ENCODE assay signal across 8 mouse cellular contexts in the genomic region with DNA sequence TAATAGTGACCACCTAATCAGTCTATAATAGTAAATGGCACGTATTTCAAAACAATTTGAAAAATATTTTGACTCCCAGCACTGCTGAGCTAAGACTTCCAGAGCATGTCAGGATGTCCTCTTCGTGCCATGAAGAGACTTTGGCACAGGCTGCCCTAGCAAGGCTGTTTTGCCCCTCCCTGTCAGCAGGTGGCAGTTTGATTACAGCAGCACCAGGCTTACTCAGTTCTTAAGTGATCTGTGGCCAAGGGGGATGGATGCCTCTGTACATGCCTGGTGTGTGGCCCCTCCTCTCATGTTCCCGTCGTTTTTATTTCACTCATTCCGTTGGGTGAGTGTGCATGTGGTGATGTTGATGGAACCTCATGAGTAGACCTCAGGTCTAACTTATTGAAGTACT. TPM values are rescaled to one million over a fixed set of nuclear protein-coding genes. Genes with fewer than 3 reads are reported as not detected.
DNase-seq lines count a peak whose midpoint lies in the region; ATAC-seq and TF ChIP-seq lines count a peak whose summit lies in the region.

No protein-coding gene starts in this region.

- H3K27ac ChIP-seq in CH12.LX (ENCODE audit: insufficient read depth, low read depth) = no peak overlapping the region
- no peak overlapping the region for H3K27ac ChIP-seq in kidney, postnatal 0 days
- H3K27ac ChIP-seq in heart, embryonic 12.5 days (ENCODE audit: poor library complexity, severe bottlenecking) = no peak overlapping the region

- 66% methylated on average over 5 of the region's 5 CpGs for WGBS in kidney, postnatal 0 days
- 61% methylated on average over 5 of the region's 5 CpGs for WGBS in heart, embryonic 12.5 days

- TF ChIP-seq POLR2A in CH12.LX (IDR thresholded peaks at IDR 0.05; ENCODE audit: low read depth, low read length) = no peak

- peaks cover 2% of the 10 kb centered on the region for H3K27me3 ChIP-seq in CH12.LX (replicated peaks)
- no peaks in the 10 kb centered on the region for H3K27me3 ChIP-seq in kidney, postnatal 0 days (ENCODE audit: insufficient read depth, low read length)
- H3K27me3 ChIP-seq in heart, embryonic 12.5 days (replicated peaks) = no peaks in the 10 kb centered on the region

- H3K4me1 ChIP-seq in CH12.LX (ENCODE audit: control insufficient read depth in 1 of 2, insufficient read depth in 2 of 2) = 0 out of 4 replicates have a peak, but pooled peaks cover 0 to 4% of the 10 kb centered on the region in 2 experiments
- no peaks in the 10 kb centered on the region for H3K4me1 ChIP-seq in kidney, postnatal 0 days (replicated peaks; ENCODE audit: insufficient read depth, low read length)
- no peaks in the 10 kb centered on the region for H3K4me1 ChIP-seq in heart, embryonic 12.5 days (replicated peaks)

- no peaks in the 10 kb centered on the region for H3K9me3 ChIP-seq in CH12.LX (replicated peaks; ENCODE audit: low read length)
- H3K9me3 ChIP-seq in kidney, postnatal 0 days (replicated peaks; ENCODE audit: low read length) = no peaks in the 10 kb centered on the region
- no peaks in the 10 kb centered on the region for H3K9me3 ChIP-seq in heart, embryonic 12.5 days (replicated peaks)

- no peak for TF ChIP-seq EP300 in CH12.LX (IDR thresholded peaks at IDR 0.05; ENCODE audit: low read length)

- TF ChIP-seq CTCF in CH12.LX (conservative IDR thresholded peaks at IDR 0.05 in 1 of 2, IDR thresholded peaks at IDR 0.05 in 1 of 2; ENCODE audit: low read depth in 2 of 2, low read length in 2 of 2) = peak; percentile 20 to 78; a peak in 3 of 4 replicates
- TF ChIP-seq CTCF in kidney, postnatal 0 days (IDR thresholded peaks at IDR 0.05; ENCODE audit: low read depth) = peak; percentile 27; the same call in 1 of the 2 replicates

- H3K79me2 ChIP-seq in CH12.LX (replicated peaks; ENCODE audit: control insufficient read depth, extremely low read depth, insufficient read depth, poor library complexity, severe bottlenecking) = no peaks in the 10 kb centered on the region

- H3K36me3 ChIP-seq in CH12.LX (replicated peaks in 1 of 2; ENCODE audit: control insufficient read depth in 1 of 2, insufficient read depth in 1 of 2, low read length in 1 of 2) = no peaks in the 10 kb centered on the region
- no peaks in the 10 kb centered on the region for H3K36me3 ChIP-seq in kidney, postnatal 0 days (ENCODE audit: insufficient read depth, low read length)
- H3K36me3 ChIP-seq in heart, embryonic 12.5 days = no peaks in the 10 kb centered on the region

- peak; percentile 7 for DNase-seq in kidney, adult 11 months
- DNase-seq in kidney, adult 18-20 months = no peak
- peak; percentile 65 for DNase-seq in CH12.LX (ENCODE audit: extremely low read depth)
- no peak for DNase-seq in kidney, postnatal 0 days (ENCODE audit: low spot score)
- peak; percentile 18 to 24 for DNase-seq in spleen, postnatal 14 days (ENCODE audit: low spot score in 2 of 2)
- no peak for DNase-seq in urinary bladder, postnatal 4 days (ENCODE audit: low spot score in 2 of 2)
- DNase-seq in heart, postnatal 14 days = no peak

- dilution Hi-C loops in CH12.LX (cut with MboI; ENCODE audit: extremely low pct_ligation_motif_present, extremely low pct_unique_long_range_greater_than_20kb, low sequenced_read_pairs) = no loop called here

- H3K4me3 ChIP-seq in CH12.LX (replicated peaks in 1 of 3; ENCODE audit: low read depth in 2 of 3, low read length in 2 of 3, poor library complexity in 1 of 3) = no peak overlapping the region
- H3K4me3 ChIP-seq in kidney, postnatal 0 days (replicated peaks; ENCODE audit: low read depth, low read length) = no peak overlapping the region
- no peak overlapping the region for H3K4me3 ChIP-seq in heart, embryonic 12.5 days

- intact Hi-C loops in heart, postnatal 14 days (cut with DNase I) = no loop called here

- in situ Hi-C loops in CH12.LX (cut with MboI; ENCODE audit: low pct_ligation_motif_present, low pct_unique_long_range_greater_than_20kb, low sequenced_read_pairs) = loop anchor here (10.0 kb wide), 1 partner anchor 141 kb away; no protein-coding TSS in a partner anchor

- no peak overlapping the region for H3K9ac ChIP-seq in CH12.LX (ENCODE audit: insufficient read depth, low read depth)
- no peak overlapping the region for H3K9ac ChIP-seq in kidney, postnatal 0 days (ENCODE audit: low read depth, low read length)
- H3K9ac ChIP-seq in heart, embryonic 12.5 days = no peak overlapping the region

- no peak overlapping the region for H3K4me2 ChIP-seq in CH12.LX (ENCODE audit: insufficient read depth, low read depth, poor library complexity, severe bottlenecking)
- H3K4me2 ChIP-seq in kidney, postnatal 0 days (ENCODE audit: low read length) = no peak overlapping the region
- no peak overlapping the region for H3K4me2 ChIP-seq in heart, embryonic 12.5 days

- peak; percentile 80 for TF ChIP-seq RAD21 in CH12.LX (IDR thresholded peaks at IDR 0.05; ENCODE audit: low read depth, low read length)

- no peak for ATAC-seq in kidney, postnatal 0 days (replicated peaks; ENCODE audit: low FRiP score, low read depth)
- ATAC-seq in heart, embryonic 12.5 days (ENCODE audit: insufficient number of reproducible peaks, low FRiP score) = no peak

TF ChIP-seq in CH12.LX, 34 proteins besides CTCF, POLR2A, EP300 and RAD21:
- TF ChIP-seq NELFE (IDR thresholded peaks at IDR 0.05; ENCODE audit: low read depth, low read length) (0 out of 2 replicates have a peak, but pooled peaks have one; percentile 16), ELF1 (IDR thresholded peaks at IDR 0.05; ENCODE audit: low read depth, low read length) (0 out of 2 replicates have a peak, but pooled peaks have one; percentile 6), ZMIZ1 (IDR thresholded peaks at IDR 0.05; ENCODE audit: low read depth, low read length) (no peak), SMC3 (IDR thresholded peaks at IDR 0.05; ENCODE audit: low read depth, low read length) (peak; percentile 84), IRF4 (IDR thresholded peaks at IDR 0.05; ENCODE audit: low read depth, low read length) (peak; percentile 46; the same call in 1 of the 2 replicates)

RNA-seq across cellular contexts. Expression of gene Atp6v1g3, which starts 2.3 kb away (rescaled TPM):
- not detected in 2 replicates for total RNA-seq in CH12.LX (2012; rRNA removed)
- not detected in 2 replicates for total RNA-seq in CH12.LX (2014; rRNA removed)
- not detected in 2 replicates for polyA plus RNA-seq in CH12.LX (2012; ENCODE audit: insufficient read length, low read depth)
- 31.0 and 38.0 TPM in 2 replicates for polyA plus RNA-seq in kidney, postnatal 0 days (2015; fragmentation: Nextera tagmentation; extraction: Ambion mirVana)
- not detected for total RNA-seq in heart, postnatal 14 days (2021)
- polyA plus RNA-seq in heart, embryonic 12.5 days (2016; fragmentation: Nextera tagmentation; extraction: Ambion mirVana) = not detected in 2 replicates

Comparison
In these comparisons a context has a peak if more than half of its experiments do, and no peak if none do; other contexts are left out.
1. DNase-seq: peak in kidney, adult 11 months (single experiment), CH12.LX (single experiment) and spleen, postnatal 14 days (2 of 2); none in kidney, adult 18-20 months (single experiment), kidney, postnatal 0 days (single experiment), urinary bladder, postnatal 4 days (0 of 2) and heart, postnatal 14 days (0 of 2).
2. RNA of gene Atp6v1g3, which starts 2.3 kb away (polyA plus RNA-seq): 31.0 to 38.0 TPM in kidney, postnatal 0 days; not detected in CH12.LX and not detected in heart, embryonic 12.5 days; every median in the first group is over 10 times any median in the second.